Mouse (Mus musculus) ovary, adult 18-20 months (tissue): Measurements from ENCODE around the gene Crygn.
A peak's percentile ranks its signal among the peaks of the same experiment; 100 is the strongest.

ENCODE experiments used
- DNase-seq: peaks from one replicate; pipeline ENCODE4 v3.0.0; 2022; ENCODE audit warnings: low spot score, mixed read lengths

The Crygn gene

GRCm38 (mm10) chr5:24747533-24747932 is 10.3 kb downstream of the Crygn start:
- DNase-seq = no peak

- no peak for DNase-seq
These were observed 13.9 kb downstream of the Crygn start for GRCm38 (mm10) chr5:24743956-24744355.

- DNase-seq = no peak
These were observed 16.5 kb downstream of the Crygn start for GRCm38 (mm10) chr5:24741172-24741885.

- DNase-seq = peak; percentile 77
These were observed 18.6 kb downstream of the Crygn start for GRCm38 (mm10) chr5:24739141-24739753.

GRCm38 (mm10) chr5:24738517-24738916 is 19.3 kb downstream of the Crygn start:
- DNase-seq = no peak

- DNase-seq = no peak
These were observed 20.2 kb downstream of the Crygn start for GRCm38 (mm10) chr5:24737595-24737994.

- DNase-seq = no peak
These were observed 23.9 kb downstream of the Crygn start for GRCm38 (mm10) chr5:24733771-24734426.

GRCm38 (mm10) chr5:24733134-24733533 is 24.7 kb downstream of the Crygn start:
- DNase-seq = no peak

GRCm38 (mm10) chr5:24730986-24731385 is 26.8 kb downstream of the Crygn start:
- no peak for DNase-seq

- DNase-seq = no peak
These were observed 27.3 kb downstream of the Crygn start, which contains the start of gene Wdr86 for GRCm38 (mm10) chr5:24730488-24730871. TSS of gene Wdr86 (minus strand) at chr5:24730727.

- DNase-seq = no peak
These were observed 27.9 kb downstream of the Crygn start for GRCm38 (mm10) chr5:24729797-24730487.

GRCm38 (mm10) chr5:24726901-24727836 is 30.6 kb downstream of the Crygn start:
- no peak for DNase-seq

- no peak for DNase-seq
These were observed 31.9 kb downstream of the Crygn start for GRCm38 (mm10) chr5:24725897-24726296.

- peak; percentile 57 for DNase-seq
These were observed 33.0 kb downstream of the Crygn start for GRCm38 (mm10) chr5:24724805-24725204.

GRCm38 (mm10) chr5:24724270-24724634 is 33.6 kb downstream of the Crygn start:
- DNase-seq = no peak

- no peak for DNase-seq
These were observed 34.1 kb downstream of the Crygn start for GRCm38 (mm10) chr5:24723527-24724269.

GRCm38 (mm10) chr5:24719852-24720251 is 38.0 kb downstream of the Crygn start:
- DNase-seq = no peak

GRCm38 (mm10) chr5:24718076-24718475 is 39.7 kb downstream of the Crygn start:
- DNase-seq = no peak

GRCm38 (mm10) chr5:24713987-24714386 is 43.8 kb downstream of the Crygn start:
- no peak for DNase-seq

GRCm38 (mm10) chr5:24713199-24713598 is 44.6 kb downstream of the Crygn start:
- peak; percentile 50 for DNase-seq

- DNase-seq = no peak
These were observed 46.2 kb downstream of the Crygn start for GRCm38 (mm10) chr5:24711615-24712014.
